Mouse (Mus musculus) megakaryocyte, adult 5-6 weeks (primary cell): ENCODE data around the gene Klhdc1. TPM values are rescaled to one million over a fixed set of nuclear protein-coding genes. Genes with fewer than 3 reads are reported as not detected.

ENCODE experiments used
- ATAC-seq: 2 replicates; pipeline ENCODE4 v1.8.0; 2016; ENCODE audit warnings: mild to moderate bottlenecking, inconsistent platforms; ENCODE audit not compliant: poor library complexity, severe bottlenecking
- total RNA-seq, 2 experiments: library from RNA; stranded (forward) in 1 of 2; stranded (reverse) in 1 of 2; fragments of 153-499, 151-499 nt in 1 of 2; fragments of 221-1000, 200-1000 nt in 1 of 2; gene quantifications; 2 replicates each; pipeline versions ENCODE4 v1.2.3 to v1.2.4; 2015 to 2017

Gene Klhdc1
- total RNA-seq, 2 experiments from 2014 or later, result 0.91 to 2.9 TPM

DNA sequence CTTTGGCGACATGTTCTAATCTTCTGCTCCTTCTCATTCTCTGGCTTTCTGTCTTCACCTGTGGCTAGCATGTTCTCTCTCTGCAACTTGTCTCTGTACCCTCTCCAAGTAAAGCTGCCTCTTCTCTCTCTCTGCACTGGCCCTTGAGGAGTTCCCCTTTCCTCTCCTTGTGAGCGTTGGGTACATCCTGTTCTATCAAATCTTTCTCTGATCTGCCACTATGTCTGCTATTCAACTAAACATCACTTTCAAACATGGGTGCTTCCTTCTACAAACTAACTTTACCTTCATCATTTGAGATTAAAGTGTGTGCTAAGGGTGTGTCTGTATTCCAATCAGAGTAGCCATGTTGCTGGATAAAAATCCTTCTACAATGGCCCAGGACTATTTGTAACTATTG, 54.0 kb downstream of the Klhdc1 start:
- ATAC-seq, result no peak

DNA sequence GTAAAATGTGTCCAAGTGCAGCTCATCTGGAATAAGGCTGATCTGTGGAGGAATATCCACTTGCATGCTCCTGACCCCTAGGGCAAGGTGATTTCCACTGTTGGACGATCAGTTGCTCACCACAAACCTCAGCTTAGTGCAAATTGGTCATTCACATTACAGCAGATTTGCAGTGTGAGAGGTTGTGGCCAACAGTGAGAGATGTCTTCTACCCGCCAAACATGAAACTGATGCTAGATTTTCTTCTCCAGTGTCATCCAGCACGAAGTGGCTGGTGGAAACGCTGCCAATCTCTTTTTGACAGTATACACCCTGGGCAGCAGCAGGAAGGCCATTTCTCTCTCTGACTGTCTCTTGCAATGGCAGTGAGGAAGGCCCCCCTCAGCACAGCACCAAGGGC, 54.7 kb downstream of the Klhdc1 start:
- ATAC-seq, result no peak

DNA sequence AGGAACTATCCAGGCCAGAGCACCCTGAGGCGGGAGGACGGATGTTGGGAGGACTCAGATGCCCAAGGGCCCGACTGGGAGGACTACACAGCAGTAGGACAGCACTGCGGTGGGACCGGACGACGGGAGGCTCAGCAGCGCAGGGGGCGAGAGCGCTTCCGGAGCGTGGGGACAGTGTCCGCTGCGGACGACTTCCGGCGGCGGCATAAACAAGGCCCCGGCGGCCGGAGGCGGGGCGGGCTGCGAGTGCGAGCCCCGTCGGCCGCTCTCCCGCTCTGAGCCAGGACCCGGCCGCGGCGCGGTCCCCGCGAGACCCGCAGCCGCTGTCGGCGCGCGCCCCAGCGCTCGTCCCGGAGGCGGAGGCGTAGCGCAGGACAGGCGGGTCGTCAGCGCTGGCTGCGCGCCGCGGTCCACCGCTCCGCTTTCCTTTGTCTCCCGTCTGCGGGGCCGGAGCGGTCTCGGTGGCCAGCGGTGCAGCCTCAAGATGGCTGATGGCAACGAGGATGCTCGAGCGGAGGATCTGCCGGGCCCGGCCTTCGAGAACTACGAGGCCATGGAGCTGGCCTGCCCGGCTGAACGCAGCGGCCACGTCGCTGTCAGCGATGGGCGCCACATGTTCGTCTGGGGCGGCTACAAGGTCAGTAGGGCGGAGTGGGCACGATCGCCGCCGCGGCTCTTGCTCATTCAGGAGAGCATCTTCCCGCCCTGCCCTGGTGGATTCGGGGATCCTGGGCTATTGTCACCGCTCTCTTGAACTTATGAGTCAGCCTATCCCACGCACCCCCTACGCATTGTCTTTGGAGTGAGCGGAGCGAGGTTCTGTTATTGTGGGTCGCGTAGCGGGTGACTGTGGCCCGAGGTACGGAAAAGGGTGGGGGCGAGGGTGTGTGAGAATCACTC, 55.8 kb downstream of the Klhdc1 start, which contains the start of gene Klhdc2:
Gene Klhdc2 (plus strand): TSS at position 171 of the 900 bp plus-strand sequence.
- peak; percentile 90 for ATAC-seq

DNA sequence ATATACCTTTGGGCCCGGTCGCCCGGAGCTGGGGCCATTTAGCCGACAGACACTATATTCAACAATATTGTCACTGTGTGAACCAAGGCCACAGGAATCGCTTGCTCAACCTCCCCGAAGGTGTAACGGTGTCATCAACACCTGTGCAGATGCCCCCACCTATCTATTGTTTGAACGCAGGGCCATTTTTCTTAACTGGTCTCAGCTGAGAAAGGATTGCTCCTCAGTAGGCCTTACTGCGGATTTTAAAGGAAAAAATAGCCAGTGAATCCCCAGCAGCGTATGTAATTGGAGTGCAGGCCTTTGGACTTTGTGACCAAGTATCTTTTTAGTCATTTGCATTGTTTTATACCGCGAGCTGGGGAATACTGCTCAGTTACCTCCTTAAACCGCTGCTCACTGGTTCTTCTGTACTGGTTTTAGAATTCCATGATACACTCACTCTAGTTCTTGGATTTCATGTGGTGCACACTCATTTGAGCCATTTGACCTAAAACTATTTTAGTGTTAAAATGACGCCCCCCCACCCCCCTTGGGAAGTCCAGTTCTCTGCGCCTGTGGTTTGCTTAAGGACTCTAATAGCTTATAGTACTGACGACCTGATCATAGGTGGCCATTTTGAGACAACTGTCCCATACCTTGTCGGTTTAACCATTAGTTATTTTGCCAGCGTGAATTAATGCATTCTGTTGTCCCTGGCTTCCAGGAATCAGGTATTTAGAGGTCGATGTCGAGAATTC, 56.6 kb downstream of the Klhdc1 start:
- ATAC-seq, result no peak

DNA sequence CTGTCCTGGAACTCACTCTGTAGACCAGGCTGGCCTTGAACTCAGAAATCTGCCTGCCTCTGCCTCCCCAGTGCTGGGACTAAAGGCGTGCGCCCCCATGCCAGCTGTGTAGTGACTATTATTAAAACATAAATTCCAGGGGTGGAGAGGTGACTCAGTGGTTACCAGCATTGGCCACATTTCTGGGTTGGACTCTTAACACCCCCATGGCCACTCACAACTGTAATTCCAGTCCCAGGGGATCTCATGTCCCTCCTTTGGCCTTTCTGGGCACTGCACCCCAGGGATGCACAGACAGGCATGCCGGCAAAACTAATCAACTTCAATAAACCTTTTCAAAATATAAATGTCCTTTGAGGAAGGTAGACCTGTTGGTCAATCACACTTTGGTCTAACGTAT, 57.3 kb downstream of the Klhdc1 start:
- no peak for ATAC-seq

DNA sequence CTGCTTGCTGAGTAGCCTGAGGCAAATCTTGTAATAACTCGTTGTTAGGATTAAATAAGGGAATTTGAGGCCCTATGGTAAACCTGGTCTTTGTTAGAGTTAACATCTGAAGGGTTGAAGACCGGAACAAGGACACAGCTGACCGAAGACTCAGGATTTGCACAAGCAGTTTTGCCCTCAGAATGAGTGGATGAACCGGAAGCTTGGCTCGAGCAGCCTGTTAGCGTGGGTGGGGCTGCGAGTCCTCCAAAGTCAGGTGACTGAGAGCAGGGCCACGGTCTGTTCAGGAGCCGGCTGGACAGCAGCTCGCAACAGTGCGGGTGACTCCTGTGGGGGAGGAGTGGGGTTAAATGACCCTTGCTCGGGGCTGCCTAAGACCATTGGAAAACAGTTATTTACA, 58.3 kb downstream of the Klhdc1 start:
- no peak for ATAC-seq

DNA sequence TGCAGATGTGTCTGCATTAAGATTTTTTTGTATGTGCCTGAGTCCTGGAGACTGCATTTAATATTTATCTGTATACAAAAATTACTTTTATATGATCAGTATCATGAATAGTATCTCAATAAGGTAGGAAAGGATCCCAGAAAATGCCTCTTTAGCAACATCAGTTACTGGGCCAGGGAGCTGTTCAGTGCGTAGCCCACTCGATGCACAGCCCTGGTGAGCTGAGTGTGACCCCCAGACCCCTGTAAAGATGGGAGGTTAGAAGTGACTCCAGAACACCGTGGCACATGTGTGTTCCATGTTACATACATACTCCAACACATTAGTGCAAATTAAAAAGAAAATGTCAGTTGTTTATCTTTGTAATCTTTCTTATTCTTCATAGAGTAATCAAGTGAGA, 58.9 kb downstream of the Klhdc1 start:
- no peak for ATAC-seq

DNA sequence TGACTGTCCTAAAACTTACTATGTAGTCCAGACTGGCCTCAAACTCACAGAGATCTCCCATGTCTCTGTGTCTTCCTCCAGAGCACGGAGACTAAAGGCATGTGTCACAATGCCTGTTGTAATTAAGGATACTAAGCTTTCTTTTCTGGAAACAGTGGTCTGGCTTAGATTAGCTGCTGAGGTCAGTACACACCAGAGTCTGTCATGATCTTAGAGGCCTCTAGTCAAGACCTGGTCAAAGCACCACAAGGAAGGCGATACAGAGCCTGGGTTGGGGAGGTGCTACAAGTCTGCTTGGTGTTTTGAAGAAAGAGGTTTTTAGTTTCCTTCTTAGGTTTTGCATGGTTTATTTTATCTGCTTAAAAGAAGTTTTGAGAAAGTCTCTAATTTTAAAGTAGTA, 59.4 kb downstream of the Klhdc1 start:
- no peak for ATAC-seq

DNA sequence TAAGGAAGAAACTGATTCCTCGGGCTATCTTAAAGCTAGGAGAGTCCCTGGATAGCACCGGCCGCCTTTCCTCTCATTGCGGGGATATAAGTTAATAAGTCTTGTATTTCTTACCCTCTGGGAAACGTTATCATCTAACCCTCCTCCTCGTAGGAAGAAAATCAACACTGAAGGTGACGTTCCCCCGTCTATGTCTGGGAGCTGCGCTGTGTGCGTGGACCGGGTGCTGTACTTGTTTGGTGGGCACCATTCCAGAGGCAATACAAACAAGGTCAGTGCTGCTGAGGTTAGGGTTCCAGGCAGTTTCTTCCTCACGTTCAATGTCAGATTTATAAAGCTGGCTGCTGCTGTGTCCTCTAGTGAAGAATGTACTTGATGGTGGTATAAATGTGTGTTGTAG, 61.2 kb downstream of the Klhdc1 start:
- ATAC-seq, result no peak

DNA sequence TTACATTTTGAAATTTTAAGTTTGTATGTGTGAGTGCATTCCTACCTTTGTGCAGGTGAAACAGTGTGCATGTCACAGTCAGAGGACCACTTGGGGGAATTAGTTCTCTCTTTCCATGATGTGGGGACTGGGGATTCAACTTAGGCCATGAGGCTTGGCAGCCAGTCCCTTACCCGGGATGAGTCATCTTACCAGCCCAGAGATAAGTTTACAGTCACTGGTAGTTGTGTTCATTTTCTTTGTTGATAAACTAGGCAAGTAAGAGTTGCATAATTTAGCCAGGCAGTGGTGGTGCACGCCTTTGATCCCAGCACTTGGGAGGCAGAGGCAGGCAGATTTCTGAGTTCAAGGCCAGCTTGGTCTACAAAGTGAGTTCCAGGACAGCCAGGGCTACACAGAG, 63.1 kb downstream of the Klhdc1 start:
- ATAC-seq, result no peak

DNA sequence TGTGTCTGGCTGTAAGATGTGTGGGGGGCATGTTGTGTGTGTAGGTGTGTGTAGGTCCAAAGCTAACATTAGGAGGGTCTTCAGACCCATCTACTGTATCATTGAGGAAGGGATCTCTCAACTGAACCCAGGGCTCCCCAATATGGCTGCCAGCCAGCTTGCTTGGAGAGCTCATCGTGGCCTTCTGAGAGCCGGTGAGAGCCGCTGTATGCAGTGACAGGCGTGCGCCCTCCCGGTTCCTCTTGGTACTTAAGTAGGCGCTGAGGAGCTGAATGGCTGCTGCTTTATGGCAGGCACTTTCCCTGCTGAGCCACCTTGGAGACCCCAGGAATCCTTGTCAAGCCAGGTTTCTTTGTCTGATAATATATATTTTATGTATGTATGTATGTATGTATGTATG, 65.4 kb downstream of the Klhdc1 start:
- no peak for ATAC-seq

DNA sequence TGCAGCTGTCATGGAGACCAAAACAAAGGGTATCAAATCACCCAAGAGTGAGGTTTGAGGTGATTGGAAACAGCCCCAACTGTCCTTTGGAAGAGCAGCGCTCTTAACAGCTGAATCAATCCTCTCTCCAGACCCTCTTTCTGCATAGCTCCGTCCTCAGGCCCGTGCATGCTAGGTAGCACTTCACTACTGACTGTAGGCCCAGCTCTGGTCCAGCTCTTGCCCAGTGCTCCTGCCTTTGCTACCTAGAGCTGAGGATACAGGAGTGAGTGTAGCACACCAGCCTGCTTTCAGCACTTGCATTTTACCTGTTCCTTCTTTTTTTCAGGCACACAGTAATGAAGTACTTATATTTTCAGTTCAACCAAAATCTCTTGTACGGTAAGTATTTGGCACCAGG, 68.7 kb downstream of the Klhdc1 start:
- no peak for ATAC-seq

DNA sequence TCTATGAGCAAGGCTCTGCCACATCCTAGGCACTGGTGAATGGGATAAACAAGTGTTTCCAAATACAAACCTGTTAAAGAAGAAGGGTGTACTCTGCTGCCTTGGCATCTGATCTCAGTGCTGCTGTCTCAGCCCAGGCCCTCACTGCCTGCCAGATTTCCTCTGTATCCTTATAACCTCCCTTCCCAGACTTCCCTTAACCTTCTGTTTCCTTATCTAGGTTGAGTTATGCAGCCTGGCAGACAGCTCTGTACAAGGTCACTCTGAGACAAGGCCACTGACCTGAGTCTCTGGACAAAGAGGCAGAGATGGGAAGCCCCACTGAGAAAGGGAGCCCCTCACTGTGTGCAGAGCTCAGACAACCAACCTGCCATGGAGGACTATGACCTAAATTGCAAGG, 77.5 kb downstream of the Klhdc1 start:
- ATAC-seq, result no peak

DNA sequence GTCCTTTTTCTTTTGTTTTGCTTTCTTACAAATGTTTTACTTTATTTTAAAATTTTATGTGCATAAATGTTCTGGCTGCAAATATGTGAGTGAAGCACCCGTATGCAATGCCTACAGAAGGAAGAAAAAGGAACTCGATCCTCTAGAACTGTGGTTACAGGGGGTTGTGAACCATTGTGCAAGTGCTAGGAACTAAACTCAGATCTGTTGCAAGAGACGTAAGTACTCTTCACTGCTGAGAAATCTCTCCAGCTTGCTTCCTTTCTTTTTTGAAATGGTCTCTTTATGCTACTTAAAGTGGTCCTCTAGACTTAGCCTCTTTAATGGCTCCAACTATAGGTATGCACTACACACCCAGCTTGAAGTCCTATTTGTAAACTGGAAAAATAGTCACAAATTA, 90.2 kb downstream of the Klhdc1 start:
- ATAC-seq, result peak; percentile 93

DNA sequence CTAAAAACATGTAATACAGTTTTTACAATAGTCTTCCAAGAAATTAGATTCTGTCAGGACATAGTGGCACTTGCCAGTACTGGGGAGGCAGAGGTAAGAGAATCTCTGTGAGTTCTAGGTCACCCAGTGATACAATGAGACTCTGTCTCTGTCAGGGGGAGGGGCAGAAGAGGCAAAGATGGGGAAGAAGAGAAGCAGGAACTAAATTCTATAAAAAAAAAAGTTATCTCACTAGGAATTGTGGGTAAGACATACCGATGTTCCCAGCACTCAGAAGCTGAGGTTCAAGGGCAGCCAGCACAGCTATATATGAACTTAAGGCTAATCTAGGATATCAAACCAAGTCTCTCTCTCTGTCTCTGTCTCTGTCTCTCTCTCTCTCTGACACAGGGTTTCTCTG, 91.2 kb downstream of the Klhdc1 start:
- ATAC-seq, result peak; percentile 67

DNA sequence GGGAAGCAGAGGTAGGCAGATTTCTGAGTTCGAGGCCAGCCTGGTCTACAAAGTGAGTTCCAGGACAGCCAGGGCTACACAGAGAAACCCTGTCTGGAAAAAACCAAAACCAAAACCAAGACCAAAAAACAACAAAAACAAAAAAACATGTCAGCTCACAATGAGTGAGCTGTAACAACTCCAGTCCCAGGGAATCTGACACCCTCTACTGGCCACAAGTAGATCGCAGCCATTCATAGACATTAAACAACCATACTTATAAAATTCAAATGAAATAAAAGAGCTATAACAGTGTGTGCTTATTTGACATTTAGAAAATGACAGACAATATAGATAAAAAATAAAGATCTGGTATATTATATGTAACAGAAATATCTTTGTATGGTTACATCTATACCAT, 92.6 kb downstream of the Klhdc1 start:
- peak; percentile 75 for ATAC-seq

Other genes with a start within 250 kb of the Klhdc1 start
- gene Rps29, start 82.0 kb upstream of the Klhdc1 start, total RNA-seq (2015), result 1,804 and 2,132 TPM in 2 replicates
- 1,670 and 2,037 TPM in 2 replicates for gene Rps29, start 82.0 kb upstream of the Klhdc1 start, total RNA-seq (2017)
- 23.3 and 27.6 TPM in 2 replicates for gene Lrr1, start 72.4 kb upstream of the Klhdc1 start, total RNA-seq (2015)
- gene Lrr1, start 72.4 kb upstream of the Klhdc1 start, total RNA-seq (2017), result 13.3 and 13.7 TPM in 2 replicates
- 691 and 759 TPM in 2 replicates for gene Rpl36al, start 57.1 kb upstream of the Klhdc1 start, total RNA-seq (2015)
- gene Rpl36al, start 57.1 kb upstream of the Klhdc1 start, total RNA-seq (2017), result 982 and 1,157 TPM in 2 replicates
- 82.9 and 91.6 TPM in 2 replicates for gene Mgat2, start 57.0 kb upstream of the Klhdc1 start, total RNA-seq (2015)
- gene Mgat2, start 57.0 kb upstream of the Klhdc1 start, total RNA-seq (2017), result 89.3 and 91.9 TPM in 2 replicates
- 1.8 and 4.7 TPM in 2 replicates for gene Gm49383, start 44.1 kb upstream of the Klhdc1 start, total RNA-seq (2015)
- gene Gm49383, start 44.1 kb upstream of the Klhdc1 start, total RNA-seq (2017), result 18.6 and 18.8 TPM in 2 replicates
- gene Dnaaf2, start 42.7 kb upstream of the Klhdc1 start, total RNA-seq (2015), result 3.7 and 4.4 TPM in 2 replicates
- 3.5 and 7.2 TPM in 2 replicates for gene Dnaaf2, start 42.7 kb upstream of the Klhdc1 start, total RNA-seq (2017)
- 8.8 and 19.8 TPM in 2 replicates for gene Gm49384, start 36.9 kb upstream of the Klhdc1 start, total RNA-seq (2015)
- gene Gm49384, start 36.9 kb upstream of the Klhdc1 start, total RNA-seq (2017), result 8.3 and 12.8 TPM in 2 replicates
- 35.6 and 50.8 TPM in 2 replicates for gene Pole2, start 13.0 kb upstream of the Klhdc1 start, total RNA-seq (2015)
- gene Pole2, start 13.0 kb upstream of the Klhdc1 start, total RNA-seq (2017), result 22.5 and 31.2 TPM in 2 replicates
- gene Klhdc2, start 55.5 kb downstream of the Klhdc1 start, total RNA-seq (2015), result 35.7 and 38.6 TPM in 2 replicates
- 34.6 and 36.8 TPM in 2 replicates for gene Klhdc2, start 55.5 kb downstream of the Klhdc1 start, total RNA-seq (2017)
- 43.7 and 44.6 TPM in 2 replicates for gene Nemf, start 116.0 kb downstream of the Klhdc1 start, total RNA-seq (2015)
- 67.3 and 79.7 TPM in 2 replicates for gene Nemf, start 116.0 kb downstream of the Klhdc1 start, total RNA-seq (2017)
- gene Arf6, start 131.0 kb downstream of the Klhdc1 start, total RNA-seq (2015), result 78.8 and 94.8 TPM in 2 replicates
- 125 and 133 TPM in 2 replicates for gene Arf6, start 131.0 kb downstream of the Klhdc1 start, total RNA-seq (2017)
- not detected in 2 replicates for gene Gm9887, start 131.3 kb downstream of the Klhdc1 start, total RNA-seq (2015)
- gene Gm9887, start 131.3 kb downstream of the Klhdc1 start, total RNA-seq (2017), result not detected in 2 replicates